Mouse (Mus musculus) heart, postnatal 36 days (tissue): ENCODE results near the gene Ccdc171. TPM values are rescaled to one million over a fixed set of nuclear protein-coding genes. Genes with fewer than 3 reads are reported as not detected.
A peak's percentile ranks its signal among the peaks of the same experiment; 100 is the strongest.
"Not testable (repeated sequence)": the region's sequence is repeated elsewhere in the genome, so short reads cannot be mapped to it uniquely, and the experiment has no call there.

Source experiments
- DNase-seq, 2 experiments: peaks; one replicate each; pipeline ENCODE4 v3.0.0; 2021 to 2022
- intact Hi-C: fragments of 180-260 bp; cut with DNase I; formaldehyde crosslinking; loops from one replicate; pipeline ENCODE4 v1.15.1; 2025
- total RNA-seq, 2 experiments: library from RNA; stranded (reverse); gene quantifications; 2 replicates each; pipeline ENCODE4 v1.2.3; 2021

The Ccdc171 gene
- total RNA-seq, 2 experiments from 2014 or later: 1.00 to 1.1 TPM

- DNase-seq: no peak
- intact Hi-C loops: no loop called here
Measured at GRCm38 (mm10) chr4:83623732-83624131, 98.4 kb downstream of the Ccdc171 start.

DNA sequence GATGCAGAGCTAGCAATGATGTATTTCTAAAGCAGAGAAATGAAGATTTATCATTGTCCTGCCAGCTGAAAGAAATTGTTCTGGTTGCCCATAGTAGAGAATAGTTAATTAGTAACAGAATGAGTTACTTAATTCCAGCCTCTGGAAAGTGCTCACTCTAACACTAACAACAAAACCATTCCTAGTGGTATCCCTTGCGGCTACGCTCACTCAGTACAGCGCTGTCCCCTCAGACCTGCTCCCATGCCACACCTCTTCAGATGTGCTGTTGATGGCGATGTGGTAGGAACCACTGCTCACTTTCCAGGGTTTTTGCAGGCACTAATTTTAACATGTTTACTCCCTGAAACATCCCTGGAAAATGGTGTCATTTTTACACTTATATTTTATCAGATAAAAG lies 126.1 kb downstream of the Ccdc171 start:
- intact Hi-C loops: no loop called here
- no peak for DNase-seq

DNA sequence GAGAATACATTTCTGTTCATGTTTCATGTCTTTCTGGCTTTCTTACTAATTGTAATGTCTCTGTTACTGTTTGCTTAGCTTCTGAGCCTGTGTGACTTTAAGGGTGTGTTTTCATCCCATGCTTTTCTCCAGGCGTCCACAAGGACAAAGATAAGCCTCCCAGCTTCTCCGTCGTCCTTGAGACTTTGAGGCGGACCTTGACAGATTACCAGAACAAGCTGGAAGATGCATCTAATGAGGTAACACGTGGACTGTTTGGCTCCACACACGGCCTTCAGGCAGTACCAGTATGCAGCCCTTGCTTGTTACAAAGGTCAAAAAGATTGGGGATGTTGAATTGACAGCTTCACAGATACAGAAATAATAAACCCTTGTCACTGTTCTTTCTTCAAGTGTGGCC lies 130.1 kb downstream of the Ccdc171 start:
- intact Hi-C loops: no loop called here
- DNase-seq: peak in 1 of 2 experiments; percentile 5

DNA sequence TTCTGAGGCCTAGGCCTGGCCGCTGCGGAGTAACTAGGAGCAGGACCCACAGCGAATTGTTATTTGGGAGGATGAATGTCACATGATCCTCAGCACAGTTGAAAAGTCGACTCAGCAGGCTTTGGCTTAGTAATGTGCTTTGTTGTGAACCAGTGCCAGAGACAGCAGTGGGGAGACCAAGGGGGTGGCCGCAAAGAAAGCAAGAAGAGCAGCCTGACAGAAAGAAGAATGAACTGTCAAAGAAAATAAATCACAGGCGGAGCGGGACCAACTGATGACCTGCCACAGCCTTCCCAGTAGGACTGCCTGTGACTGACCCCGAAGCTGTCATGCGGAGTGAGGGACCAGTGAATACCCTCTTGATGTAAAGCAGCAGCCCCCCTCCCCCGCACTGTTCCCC lies 131.2 kb downstream of the Ccdc171 start:
- intact Hi-C loops: no loop called here
- DNase-seq: peak in 1 of 2 experiments; percentile 8

- intact Hi-C loops: no loop called here
Measured at GRCm38 (mm10) chr4:83657021-83657420, 131.7 kb downstream of the Ccdc171 start.

GRCm38 (mm10) chr4:83658415-83658814 lies 133.1 kb downstream of the Ccdc171 start:
- intact Hi-C loops: no loop called here
- no peak for DNase-seq

More at GRCm38 (mm10) chr4:83657021-83657420, 131.7 kb downstream of the Ccdc171 start:
- DNase-seq: no peak

GRCm38 (mm10) chr4:83659411-83659810 lies 134.1 kb downstream of the Ccdc171 start:
- intact Hi-C loops: no loop called here
- no peak for DNase-seq

DNA sequence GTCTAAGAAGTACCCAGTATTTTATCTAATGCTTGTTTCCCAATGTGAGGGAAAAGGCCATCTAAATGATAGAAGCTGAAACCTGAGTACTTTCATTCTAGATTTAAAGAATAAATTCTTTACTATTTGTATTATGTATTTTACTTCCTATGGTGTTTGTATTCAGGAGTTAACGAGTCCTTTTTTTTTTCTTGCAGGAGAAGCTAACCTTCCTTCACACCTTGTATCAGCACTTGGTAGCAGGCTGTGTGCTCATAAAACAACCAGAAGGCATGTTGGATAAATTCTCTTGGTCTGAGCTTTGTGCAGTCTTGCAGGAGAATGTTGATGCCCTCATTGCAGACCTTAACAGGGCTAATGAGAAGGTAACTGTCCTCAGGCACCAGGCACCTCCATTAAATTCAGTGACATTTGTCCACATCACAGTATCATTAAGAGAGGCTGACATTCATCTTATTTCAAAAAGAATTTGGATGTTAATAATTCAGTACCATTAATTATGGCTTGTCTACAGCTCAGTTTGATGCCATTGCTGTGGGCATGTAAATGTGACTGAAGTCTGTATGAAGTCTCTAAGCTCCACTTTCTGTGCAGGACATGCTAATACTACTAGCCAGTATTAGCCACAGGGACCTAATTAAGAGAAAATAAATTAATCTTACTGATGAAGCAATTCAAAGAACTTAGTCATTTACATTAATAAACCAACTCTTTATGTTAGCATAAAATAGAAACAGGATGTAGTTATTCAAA lies 136.3 kb downstream of the Ccdc171 start:
- intact Hi-C loops: no loop called here
- no peak for DNase-seq

DNA sequence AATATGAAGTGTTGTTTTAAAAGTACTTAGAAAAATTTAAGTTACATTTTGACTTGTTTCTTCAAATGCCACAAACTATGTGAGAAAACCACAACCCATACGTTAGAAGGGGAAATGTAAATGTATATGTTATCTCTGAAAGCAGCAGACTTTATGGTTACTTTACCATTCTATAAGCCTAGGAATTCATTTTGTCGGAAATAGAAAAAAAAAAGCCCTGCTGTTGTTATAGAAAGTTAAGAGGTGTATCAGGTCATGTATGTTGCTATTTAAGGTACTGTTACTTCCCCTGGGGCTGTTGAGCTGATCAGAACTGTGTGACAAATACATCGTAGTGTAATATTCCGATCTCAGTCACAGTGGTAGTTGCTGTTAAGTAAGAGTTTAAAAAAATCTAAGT lies 137.0 kb downstream of the Ccdc171 start:
- intact Hi-C loops: no loop called here
- DNase-seq: no peak

DNA sequence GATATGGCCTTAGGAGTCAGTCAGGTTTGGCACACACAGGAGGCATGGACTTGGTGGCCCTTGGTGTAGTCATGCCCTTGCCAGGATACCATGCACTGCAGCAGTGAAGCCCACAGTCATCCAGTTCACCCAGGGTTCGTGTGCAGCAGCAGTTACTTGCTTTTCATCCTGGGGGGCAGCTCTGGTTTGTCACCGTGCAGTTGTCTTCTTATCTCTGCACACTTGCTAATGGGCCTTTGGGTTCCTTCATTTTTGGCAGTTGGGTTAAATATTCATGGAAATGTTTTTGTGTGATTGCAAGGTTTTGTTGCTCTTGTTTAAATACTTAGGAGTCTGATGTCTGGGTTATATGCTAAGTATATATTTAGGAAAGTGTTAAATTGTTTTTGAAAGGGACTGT lies 144.2 kb downstream of the Ccdc171 start:
- intact Hi-C loops: no loop called here
- no peak for DNase-seq

DNA sequence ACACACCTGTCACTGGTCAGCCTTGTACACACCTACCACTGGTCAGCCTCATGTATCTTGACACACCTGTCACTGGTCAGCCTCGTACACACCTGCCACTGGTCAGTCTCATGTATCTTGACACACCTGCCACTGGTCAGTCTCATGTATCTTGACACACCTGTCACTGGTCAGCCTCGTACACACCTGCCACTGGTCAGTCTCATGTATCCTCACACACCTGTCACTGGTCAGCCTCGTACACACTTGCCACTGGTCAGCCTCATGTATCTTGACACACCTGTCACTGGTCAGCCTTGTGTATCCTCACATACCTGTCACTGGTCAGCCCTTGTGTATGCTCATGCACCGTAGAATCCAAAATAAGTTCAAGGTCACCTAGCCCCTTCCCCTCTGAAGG lies 150.0 kb downstream of the Ccdc171 start:
- DNase-seq, intact Hi-C loops: not testable (repeated sequence)

GRCm38 (mm10) chr4:83676444-83676843 lies 151.1 kb downstream of the Ccdc171 start:
- intact Hi-C loops: no loop called here
- no peak for DNase-seq

DNA sequence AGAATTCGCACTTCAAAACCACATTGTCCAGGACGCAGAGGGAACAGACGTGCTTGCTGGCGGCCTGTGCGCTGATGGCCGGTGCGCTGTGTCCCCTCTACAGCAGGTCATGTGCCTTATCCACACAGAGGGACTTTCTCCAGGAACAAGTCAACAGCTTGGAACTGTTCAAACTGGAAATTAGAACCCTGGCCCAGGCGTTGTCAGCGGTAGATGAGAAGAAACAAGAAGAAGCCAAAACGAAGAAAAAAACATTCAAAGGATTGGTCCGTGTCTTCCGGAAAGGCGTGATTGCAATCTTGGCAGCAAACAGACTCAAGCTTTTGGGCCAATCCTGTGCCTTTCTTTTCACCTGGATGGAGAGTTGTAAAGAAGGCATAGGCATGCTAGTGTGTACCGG lies 155.7 kb downstream of the Ccdc171 start:
- peak; percentile 3 to 12 for DNase-seq
- intact Hi-C loops: no loop called here

- no peak for DNase-seq
- intact Hi-C loops: no loop called here
Measured at GRCm38 (mm10) chr4:83682866-83683265, 157.5 kb downstream of the Ccdc171 start.

DNA sequence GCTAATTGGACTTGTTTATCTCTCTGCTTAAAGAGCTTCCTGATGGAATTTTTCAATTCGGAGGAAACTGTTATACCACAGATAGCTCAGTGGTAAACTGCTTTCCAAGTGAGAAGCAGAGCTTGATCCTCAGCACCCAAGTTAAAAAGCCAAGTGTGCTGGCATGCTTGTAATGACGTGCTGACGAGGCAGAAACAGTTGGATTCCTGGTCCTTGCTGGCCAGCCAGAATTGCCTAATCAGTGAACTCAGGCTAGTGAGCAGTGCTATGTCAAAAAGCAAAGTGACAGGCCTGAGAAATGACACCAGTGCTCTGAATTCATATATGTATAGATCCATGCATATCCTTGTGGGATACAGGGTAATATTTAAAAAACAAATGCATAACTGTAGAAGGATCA lies 174.8 kb downstream of the Ccdc171 start:
- intact Hi-C loops: no loop called here
- DNase-seq: peak in 1 of 2 experiments; percentile 11

DNA sequence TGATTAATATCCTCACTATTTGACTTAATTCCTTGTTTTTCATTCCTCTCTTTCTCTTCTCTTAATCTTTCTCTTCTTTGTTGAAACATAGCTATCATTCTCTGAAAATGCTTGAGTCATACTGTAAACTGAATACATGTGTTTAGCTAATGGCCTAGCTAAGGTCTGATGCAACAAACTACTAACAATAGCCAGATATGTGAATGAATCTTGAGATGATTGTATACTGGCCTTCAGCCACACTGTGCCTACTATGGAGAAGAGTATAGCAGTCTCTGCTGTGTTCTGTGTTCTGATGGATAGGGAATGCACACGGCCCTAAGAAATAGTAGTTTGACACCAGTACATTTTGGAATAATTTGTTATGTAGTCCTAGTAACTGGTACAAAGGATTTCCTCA lies 191.7 kb downstream of the Ccdc171 start:
- DNase-seq: no peak
- intact Hi-C loops: no loop called here

DNA sequence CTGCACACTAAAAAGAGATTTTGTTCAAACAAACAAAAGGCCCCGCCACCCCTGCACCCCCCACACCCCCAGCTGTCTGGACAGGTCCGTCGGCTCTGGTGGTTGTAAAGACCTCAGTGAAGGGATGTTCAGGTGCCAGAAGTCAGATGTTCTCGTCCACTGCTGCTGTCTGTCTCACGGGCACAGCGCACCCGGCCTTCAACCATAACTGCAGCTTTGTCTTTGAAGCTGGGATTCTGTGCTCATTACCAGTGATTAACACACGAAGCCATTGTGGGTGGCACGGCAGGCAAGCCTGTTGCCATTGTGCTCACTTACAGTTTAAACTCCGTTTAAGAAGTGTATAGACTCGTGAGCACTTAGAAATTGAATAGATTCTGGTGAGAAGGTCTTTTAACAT lies 194.5 kb downstream of the Ccdc171 start:
- DNase-seq: no peak
- intact Hi-C loops: no loop called here

DNA sequence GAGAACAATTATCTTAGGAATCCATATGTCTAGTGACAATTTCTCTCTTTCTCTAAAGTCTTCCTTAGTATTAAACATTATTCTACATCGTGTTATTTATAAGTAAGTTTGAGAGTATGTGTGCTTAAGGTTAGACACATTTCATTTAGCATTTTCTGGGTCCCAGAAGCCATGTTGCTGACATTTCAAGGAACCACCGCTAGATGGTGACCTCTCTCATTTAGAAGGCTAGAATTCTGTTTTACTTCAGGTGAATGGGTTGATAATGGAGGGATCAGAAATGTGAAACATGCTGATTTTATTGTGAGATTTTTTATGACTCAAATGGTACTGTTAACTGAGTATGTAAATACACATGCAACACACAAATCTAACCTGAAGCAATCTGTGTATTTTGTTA lies 199.8 kb downstream of the Ccdc171 start:
- intact Hi-C loops: no loop called here
- DNase-seq: no peak

DNA sequence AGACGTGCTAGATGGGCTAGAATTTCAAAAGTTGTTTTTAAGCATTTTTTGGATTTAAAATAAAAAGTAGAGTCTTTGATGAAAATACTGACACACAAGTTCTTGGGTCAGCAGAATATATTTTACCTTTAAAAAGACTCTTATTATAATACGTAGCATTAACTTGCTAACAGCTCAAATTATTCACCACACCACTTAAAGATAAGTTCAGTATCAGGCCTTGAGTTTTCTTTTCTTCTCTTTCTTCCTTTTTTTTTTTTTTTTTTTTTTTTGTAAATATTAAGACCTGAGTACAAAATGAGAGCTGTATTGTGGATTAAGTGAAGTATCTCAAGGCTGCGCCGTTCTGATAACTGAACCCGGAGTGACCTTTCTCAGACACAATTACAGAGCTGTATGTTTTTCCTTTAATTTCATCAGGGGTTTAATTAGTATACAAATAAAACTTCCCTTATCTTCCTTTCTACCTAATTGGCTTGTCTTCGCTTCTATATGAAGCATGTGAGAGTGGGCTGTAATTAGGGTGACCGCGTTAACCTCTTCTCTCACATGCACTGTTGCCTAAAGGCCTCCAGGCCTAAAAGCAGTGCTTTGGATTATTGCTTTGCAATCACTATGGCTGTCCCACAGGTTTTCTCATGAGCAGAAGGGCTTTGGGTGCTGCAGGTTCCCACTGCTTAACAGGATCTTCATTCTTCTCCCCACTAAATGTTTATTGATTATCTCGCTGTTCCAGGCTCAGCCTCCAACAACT lies 214.0 kb downstream of the Ccdc171 start:
- no peak for DNase-seq
- intact Hi-C loops: no loop called here

GRCm38 (mm10) chr4:83739891-83740277 lies 214.5 kb downstream of the Ccdc171 start:
- intact Hi-C loops: no loop called here
- DNase-seq: no peak

DNA sequence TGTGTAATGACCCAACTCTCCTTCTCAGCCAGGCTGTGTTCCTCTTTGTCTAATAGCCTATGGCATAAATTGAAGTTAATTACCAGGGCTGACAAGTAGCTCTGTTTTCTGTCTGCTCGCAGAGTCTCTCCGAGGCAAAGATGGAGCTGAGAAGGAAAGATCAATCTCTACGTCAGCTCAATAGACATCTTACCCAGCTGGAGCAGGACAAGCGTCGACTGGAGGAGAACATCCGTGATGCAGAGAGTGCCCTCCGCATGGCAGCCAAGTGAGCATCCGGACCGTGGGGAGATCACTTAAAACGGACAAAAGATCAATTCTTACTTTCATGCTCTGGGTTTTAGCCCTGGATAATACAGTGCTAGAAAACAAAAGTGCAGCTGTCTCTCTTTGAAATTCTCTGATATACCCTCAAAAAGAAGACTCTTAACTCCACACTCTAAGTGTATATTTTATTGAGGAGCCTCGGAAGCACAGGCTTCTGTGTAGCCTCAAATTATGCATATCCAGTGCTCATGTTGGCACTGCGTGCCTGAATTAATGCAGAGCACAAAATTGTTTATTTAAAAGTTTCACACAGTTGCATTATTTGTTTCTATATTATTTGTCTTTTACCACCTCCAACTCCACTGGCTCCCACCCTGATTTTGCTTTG lies 217.6 kb downstream of the Ccdc171 start:
- intact Hi-C loops: no loop called here
- no peak for DNase-seq

GRCm38 (mm10) chr4:83775136-83775535 lies 249.8 kb downstream of the Ccdc171 start:
- intact Hi-C loops: no loop called here
- no peak for DNase-seq
